Mouse (Mus musculus): ENCODE results near the gene Derl2.

Gene Derl2

GRCm38 (mm10) chr11:71019201-71020068 is at the start of gene Derl2, which contains the start of gene Mis12:
TSS of gene Derl2 (minus strand) at chr11:71019841.
TSS of gene Mis12 (plus strand) at chr11:71019611.
- DNase-seq = peak; percentile 99 to 100

DNA sequence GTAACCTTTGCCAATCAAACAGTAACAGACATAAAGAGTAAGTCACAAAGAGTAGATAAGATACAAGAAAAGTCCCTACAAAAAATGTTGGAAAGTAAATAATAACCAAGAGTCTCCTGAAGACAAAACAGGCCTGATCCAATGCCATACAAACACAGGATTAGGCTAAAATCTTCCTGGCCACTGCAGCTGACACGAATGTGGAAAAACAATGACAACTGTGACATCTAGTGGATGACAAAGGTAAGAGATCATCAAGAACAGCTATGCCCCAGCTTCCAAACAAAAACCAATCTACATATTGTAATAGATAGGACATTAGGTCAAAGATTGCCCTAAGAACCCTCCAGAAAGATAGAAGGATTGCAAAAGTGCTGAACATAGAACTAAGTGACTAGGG is 32.9 kb upstream of the Derl2 start:
- DNase-seq = peak in 1 of 2 experiments; percentile 4

GRCm38 (mm10) chr11:71039526-71040298 is 20.1 kb upstream of the Derl2 start:
- DNase-seq = no peak

DNA sequence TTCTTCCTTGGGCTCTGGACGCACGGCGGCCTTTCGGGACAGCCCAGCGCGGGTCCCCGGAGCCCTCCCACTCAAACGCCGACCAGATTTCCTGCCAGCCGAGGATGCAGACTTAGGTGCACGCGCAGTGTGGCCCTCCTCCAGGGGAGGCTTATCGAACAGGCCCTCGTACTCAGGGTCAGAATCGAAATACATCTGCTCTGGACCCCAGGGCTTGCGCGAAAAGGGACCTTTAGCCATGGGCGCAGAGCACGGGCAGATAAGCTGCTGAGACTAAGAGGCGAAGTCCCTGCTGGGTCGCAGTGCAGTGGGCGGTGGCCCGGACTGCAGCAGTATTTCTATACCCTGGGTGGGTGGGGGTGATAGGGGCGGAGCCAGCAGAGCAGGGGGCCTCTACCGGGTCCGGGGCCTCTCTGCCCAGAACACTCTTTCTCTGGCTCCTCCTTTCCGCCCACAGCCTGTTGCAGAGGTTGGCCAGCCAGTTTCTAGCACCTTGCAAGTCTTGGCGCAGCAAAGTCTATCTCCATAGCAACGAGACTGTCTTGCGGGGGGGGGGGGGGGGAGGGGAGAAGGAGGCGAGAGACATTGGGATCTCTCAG is 13.6 kb upstream of the Derl2 start, which contains the start of gene 6330403K07Rik:
TSS of gene 6330403K07Rik (minus strand) at position 351 of the 599 bp plus-strand sequence.
- no peak for DNase-seq

- no peak for DNase-seq
Observed at GRCm38 (mm10) chr11:71032491-71033162, 13.0 kb upstream of the Derl2 start.

GRCm38 (mm10) chr11:71032070-71032469 is 12.4 kb upstream of the Derl2 start:
- no peak for DNase-seq

DNA sequence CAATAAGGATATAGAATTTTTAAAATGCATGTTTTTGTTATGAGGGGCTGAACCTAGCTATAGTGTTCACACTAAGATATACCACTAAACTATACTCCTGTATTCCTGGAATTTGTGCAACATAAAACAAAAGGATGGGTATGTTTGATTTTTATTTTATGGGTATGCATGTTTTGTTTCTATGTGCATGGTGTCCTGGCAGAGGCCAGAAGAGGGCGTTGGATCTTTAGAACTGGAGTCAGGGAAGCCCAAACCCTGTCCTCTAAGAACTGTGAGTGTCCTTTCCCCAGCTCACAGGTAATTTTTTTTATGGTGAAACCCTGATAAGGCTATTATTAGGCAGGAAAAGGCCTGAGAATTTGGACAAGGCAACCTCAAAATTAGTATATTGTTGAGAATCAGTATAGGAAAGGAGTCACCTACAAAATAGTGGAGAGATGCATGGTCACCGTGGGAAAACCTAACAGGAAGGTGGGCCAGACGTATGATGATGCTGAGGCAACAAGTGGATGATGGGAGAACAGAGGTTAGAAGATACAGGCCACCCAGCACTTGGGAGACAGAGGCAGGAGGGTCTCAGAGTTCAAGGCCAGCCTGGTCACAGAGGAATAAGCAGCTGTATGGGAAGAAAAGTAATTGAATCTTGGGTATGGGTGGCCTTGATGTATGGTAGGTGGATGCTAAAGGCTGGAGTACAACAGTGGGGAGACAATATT is 9.9 kb upstream of the Derl2 start:
- no peak for DNase-seq

GRCm38 (mm10) chr11:71028280-71028679 is 8.6 kb upstream of the Derl2 start:
- DNase-seq = no peak

DNA sequence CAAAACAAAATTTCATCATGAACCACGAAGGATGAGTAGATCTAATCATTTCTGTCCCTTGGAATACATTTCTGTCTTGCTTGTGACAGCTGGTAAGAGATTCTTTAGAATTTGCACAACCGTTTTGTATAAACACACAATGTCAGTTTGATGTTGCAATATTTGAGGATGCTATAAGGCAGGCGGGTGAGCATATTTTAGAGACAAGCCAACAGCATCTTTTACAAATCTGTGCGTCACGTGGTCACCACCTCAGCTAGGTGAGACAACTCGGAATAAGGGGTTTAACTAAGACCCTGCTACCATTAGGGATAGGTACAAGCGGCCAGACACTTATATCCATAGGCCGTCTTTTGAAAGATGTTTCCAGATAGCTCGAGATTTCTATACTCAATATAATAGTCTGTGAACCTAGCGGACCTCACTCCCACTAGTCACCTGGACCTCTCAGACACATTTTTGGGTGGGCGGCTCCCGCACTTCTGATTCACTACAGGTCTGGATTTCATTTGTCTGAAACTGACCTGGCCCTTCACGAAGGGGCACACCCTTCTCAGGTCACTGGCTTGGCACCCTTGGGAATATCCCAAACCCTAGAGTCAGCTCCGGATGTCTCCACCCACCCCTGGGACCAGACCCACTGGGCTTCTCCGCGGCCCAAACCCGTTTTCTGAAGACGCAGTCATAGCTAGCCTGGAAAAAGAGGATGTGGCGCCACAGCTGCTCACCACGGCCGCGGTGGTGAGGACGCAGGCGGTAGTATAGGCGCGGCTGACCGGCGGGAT is 1.0 kb downstream of the Derl2 start:
- DNase-seq = no peak

GRCm38 (mm10) chr11:71017051-71017450 is 2.6 kb downstream of the Derl2 start:
- no peak for DNase-seq

GRCm38 (mm10) chr11:71012743-71013142 is 6.9 kb downstream of the Derl2 start:
- DNase-seq = no peak

DNA sequence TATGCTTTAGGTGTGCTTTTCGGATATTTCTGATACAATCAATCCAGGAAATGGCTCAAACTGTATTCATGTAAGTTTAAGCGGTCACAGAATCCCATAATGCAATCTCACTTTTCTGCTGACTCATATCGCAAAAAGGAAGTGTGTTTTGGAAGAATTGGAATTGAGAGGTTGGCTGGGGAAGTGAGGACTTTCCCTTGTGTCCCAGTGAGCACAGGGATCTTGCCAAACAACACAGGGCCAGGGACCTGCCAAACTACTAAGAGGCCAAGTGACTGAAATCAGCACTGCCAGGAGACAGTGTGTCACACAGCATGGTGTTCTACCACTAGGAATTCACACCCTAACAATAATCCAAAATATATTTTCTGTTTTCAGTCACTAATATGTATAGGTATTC is 11.3 kb downstream of the Derl2 start:
- DNase-seq = no peak

- DNase-seq = no peak
Observed at GRCm38 (mm10) chr11:71007831-71008230, 11.8 kb downstream of the Derl2 start.

- no peak for DNase-seq
Observed at GRCm38 (mm10) chr11:71007026-71007425, 12.6 kb downstream of the Derl2 start.

DNA sequence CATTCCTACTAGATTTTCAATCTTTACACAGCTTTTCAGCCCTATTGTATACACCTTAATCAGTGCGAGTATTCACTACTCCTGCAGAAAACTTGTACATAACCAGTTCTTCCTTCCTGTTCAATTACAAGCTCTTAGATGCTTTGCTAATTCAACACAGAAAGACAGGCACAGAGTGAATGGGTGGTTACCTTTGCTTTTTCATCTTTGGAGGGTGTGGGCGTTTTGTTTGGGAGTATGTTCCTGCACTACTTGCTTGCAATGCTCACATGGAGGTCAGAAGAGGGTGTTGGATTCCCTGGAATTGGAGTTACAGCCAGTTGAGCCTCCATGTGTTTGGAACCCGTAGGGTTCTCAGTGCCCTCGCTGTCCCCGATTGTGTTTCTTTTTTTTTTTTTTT is 14.6 kb downstream of the Derl2 start:
- DNase-seq = no peak

GRCm38 (mm10) chr11:71004316-71004773 is 15.3 kb downstream of the Derl2 start, which contains the start of gene Dhx33:
TSS of gene Dhx33 (minus strand) at chr11:71004437.
- peak; percentile 96 to 97 for DNase-seq

DNA sequence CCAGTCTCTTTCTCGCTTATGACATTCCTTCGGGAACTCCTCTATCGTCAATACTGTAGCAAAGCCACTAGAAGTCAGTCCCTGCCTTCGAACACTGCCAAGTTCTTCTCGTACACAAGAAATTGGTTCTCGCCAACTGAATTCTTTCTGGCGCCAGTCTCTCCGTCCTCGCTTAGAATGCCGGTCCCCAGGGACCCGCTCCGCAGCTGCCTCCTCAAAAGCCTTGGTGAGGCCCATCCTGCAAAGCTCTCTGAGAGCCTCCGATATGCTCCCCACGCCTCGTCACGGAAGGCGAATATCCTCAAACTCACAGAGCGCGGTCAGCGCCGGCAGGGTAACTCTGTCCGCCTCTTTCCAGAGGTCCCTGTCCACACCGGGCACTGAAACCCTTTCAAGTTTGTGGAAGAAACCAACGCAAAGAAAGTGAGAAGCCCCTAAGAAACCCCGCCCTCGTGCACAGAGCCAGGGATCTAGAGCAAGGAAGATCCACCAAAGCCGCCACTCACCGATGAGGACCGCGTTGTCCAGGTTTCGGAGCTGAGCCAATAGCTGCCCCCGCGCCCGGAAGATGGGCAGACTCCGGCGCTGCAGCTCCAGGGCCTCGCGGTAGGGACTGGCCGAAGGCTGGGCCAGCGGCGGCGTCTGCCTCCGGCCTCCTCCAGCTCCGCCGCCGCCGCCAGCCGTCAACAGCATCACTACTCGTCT is 15.9 kb downstream of the Derl2 start:
- peak in 1 of 2 experiments; percentile 60 for DNase-seq

DNA sequence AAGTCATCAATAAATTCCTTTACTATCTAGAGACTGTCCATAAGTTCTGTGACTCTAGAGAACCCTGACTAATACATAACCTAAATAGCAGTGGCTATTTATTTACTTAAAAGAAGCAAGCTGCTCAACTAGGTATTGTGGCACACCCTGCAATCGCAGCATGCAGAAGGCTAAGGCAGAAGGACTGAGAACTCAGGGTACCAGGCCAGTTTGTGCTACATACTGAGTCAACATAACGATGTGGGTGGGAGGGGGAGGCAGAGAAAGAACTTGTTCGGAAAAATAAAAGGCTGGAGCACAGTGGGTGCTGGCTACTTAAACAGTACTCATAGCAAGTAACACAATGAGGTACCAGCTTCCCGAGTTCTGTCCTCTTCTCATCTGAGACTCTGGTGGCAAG is 18.5 kb downstream of the Derl2 start:
- DNase-seq = no peak

DNA sequence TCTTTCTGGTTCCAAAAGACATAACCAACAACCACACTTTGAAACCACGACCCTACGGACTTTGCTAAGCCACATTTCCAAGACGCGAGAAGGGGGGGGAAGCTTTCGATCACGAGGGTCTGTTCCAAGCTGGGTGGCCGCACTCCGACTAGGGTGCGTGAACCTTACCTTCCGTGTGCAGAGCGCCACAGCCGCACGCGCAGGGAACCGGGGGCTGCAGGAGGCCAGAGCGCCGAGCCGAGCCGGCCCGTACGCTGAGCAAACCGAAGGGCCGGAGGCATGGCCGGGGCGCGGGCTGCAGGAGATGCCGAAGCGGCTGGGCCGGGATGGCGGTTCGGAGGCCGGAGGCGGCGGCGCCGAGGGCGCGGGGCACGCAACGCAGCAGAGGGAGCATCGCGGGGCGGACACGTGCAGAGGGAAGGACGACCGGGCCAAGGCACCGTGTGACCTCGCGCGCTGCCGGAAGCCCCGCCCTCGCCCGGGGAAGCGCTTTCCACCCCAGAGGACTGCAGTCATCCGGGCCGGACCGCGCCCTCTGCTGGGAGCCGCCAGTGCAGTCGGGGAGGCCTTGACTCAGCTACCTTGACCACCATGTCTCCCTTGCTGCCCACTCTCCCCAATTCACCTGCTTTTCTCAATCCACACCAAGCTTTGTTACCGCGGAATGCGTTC is 36.9 kb downstream of the Derl2 start, which contains the start of gene C1qbp:
TSS of gene C1qbp (minus strand) at position 470 of the 672 bp plus-strand sequence.
- DNase-seq = peak; percentile 91 to 94

DNA sequence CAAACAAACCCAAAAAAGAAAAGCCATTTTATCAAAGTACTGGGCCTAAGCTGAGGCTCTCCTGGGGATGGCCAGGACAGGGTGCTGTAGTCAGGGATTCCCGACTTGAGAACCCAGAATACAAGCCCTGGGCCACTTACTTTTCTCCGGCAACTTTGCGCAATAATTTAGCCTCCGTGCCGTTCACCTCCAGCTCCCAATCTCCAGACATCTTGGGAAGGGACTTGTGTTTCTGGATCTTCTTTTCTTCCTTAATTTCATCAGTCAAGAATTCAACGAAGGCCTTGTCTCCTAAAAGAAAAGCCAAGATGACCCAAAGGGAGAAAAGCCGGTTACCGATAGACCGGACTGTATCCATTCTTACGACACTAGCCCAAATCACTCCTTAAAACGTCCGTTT is 37.6 kb downstream of the Derl2 start:
- no peak for DNase-seq
